Mouse (Mus musculus) E14TG2a.4 (cell line): ENCODE data around the gene Itpr1.
A peak's percentile ranks its signal among the peaks of the same experiment; 100 is the strongest.

Experiments
- H3K27me3 ChIP-seq: 2 replicates; pipeline ENCODE4 v1.6.1; 2014; ENCODE audit warnings: low read length, control low read depth; ENCODE audit not compliant: insufficient read depth
- H3K36me3 ChIP-seq: 2 replicates; pipeline ENCODE4 v1.6.1; 2014; ENCODE audit warnings: low read length, control low read depth; ENCODE audit not compliant: insufficient read depth
- H3K4me1 ChIP-seq: replicated peaks from 2 replicates; pipeline ENCODE4 v1.6.1; 2014; ENCODE audit warnings: low read depth, low read length, control low read depth
- H3K4me3 ChIP-seq: replicated peaks from 2 replicates; pipeline ENCODE4 v1.5.1; 2014; ENCODE audit warnings: mild to moderate bottlenecking, low read length
- H3K9me3 ChIP-seq: 2 replicates; pipeline ENCODE4 v1.6.1; 2014; ENCODE audit warnings: low read length, control low read depth
- CTCF ChIP-seq: conservative IDR thresholded peaks from 2 replicates; pipeline ENCODE4 v1.5.1; 2014; ENCODE audit warnings: low read length
- NANOG ChIP-seq: IDR thresholded peaks from 2 replicates; pipeline ENCODE4 v1.6.1; 2014; ENCODE audit warnings: borderline replicate concordance, low read length, mixed read lengths
- POU5F1 ChIP-seq: IDR thresholded peaks from 2 replicates; pipeline ENCODE4 v1.6.1; 2014; ENCODE audit warnings: low read length, borderline replicate concordance

Itpr1 gene

DNA sequence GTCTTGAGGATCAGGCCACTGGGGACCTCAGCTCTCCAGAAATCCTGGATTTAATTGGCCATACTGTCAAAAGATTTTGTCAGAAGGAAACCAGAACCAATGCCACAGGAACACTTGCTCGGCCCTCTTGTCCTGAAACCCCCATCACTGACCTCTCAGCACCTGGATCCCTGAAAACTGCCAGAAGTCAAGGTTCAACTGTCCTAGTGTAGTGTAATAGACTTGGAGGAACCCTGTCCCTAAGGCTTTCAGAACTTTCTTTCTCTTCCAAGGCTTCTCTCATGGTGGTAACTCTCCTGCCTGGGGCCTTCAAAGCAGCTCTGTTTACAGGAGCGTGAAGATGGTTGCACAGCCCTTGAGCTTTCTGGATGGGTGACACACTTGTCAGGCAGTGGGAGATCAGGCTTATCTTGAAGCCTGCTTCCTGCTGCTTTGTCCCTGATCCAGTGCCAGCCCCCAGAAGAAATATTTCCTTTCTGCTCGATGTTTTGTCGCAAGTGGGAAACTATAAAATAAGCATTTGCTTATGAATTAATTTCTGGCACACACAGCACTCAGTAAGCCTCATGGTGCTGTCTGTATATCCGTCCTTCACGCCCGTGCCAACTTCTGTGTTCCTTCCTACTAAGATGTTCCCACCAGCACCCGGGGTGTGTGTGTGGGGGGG is 234.4 kb downstream of the Itpr1 start:
- Histone ChIP-seq H3K4me1 (peaks cover 33% of the 10 kb centered on the region), H3K9me3 (peaks cover 4% of the 10 kb centered on the region; the same call in 1 of the 2 replicates), H3K4me3 (no peak overlapping the region), H3K27me3 (no peaks in the 10 kb centered on the region), H3K36me3 (peaks cover 31% of the 10 kb centered on the region)
- TF ChIP-seq NANOG (no peak), CTCF (no peak), POU5F1 (no peak)

- Histone ChIP-seq H3K9me3 (peaks cover 3% of the 10 kb centered on the region; the same call in 1 of the 2 replicates), H3K36me3 (peaks cover 28% of the 10 kb centered on the region), H3K4me3 (no peak overlapping the region), H3K27me3 (no peaks in the 10 kb centered on the region), H3K4me1 (peaks cover 40% of the 10 kb centered on the region)
- TF ChIP-seq CTCF, result no peak
- TF ChIP-seq NANOG, result no peak
- TF ChIP-seq POU5F1, result no peak
Measured at GRCm38 (mm10) chr6:108448016-108448735, 235.3 kb downstream of the Itpr1 start.

- H3K9me3 ChIP-seq, result no peaks in the 10 kb centered on the region
Measured at GRCm38 (mm10) chr6:108448864-108449263, 236.0 kb downstream of the Itpr1 start.

GRCm38 (mm10) chr6:108451536-108451935 is 238.6 kb downstream of the Itpr1 start:
- peaks cover 12% of the 10 kb centered on the region; the same call in 1 of the 2 replicates for H3K36me3 ChIP-seq
- H3K4me1 ChIP-seq, result peaks cover 71% of the 10 kb centered on the region
- no peak overlapping the region for H3K4me3 ChIP-seq
- TF ChIP-seq CTCF (no peak), NANOG (no peak), POU5F1 (no peak)
- H3K9me3 ChIP-seq, result no peaks in the 10 kb centered on the region
- H3K27me3 ChIP-seq, result no peaks in the 10 kb centered on the region

More at GRCm38 (mm10) chr6:108448864-108449263, 236.0 kb downstream of the Itpr1 start:
- H3K4me3 ChIP-seq, result no peak overlapping the region
- peaks cover 47% of the 10 kb centered on the region for H3K4me1 ChIP-seq
- H3K27me3 ChIP-seq, result no peaks in the 10 kb centered on the region
- no peak for TF ChIP-seq CTCF
- peak; percentile 68; the same call in 1 of the 2 replicates for TF ChIP-seq NANOG
- no peak for TF ChIP-seq POU5F1
- peaks cover 27% of the 10 kb centered on the region; the same call in 1 of the 2 replicates for H3K36me3 ChIP-seq

GRCm38 (mm10) chr6:108453618-108454017 is 240.7 kb downstream of the Itpr1 start:
- no peak for TF ChIP-seq NANOG
- TF ChIP-seq CTCF, result no peak
- no peaks in the 10 kb centered on the region for H3K9me3 ChIP-seq
- H3K4me1 ChIP-seq, result peaks cover 72% of the 10 kb centered on the region
- H3K27me3 ChIP-seq, result no peaks in the 10 kb centered on the region
- peaks cover 12% of the 10 kb centered on the region; the same call in 1 of the 2 replicates for H3K36me3 ChIP-seq
- H3K4me3 ChIP-seq, result no peak overlapping the region

- peaks cover 72% of the 10 kb centered on the region for H3K4me1 ChIP-seq
- no peaks in the 10 kb centered on the region for H3K27me3 ChIP-seq
Measured at GRCm38 (mm10) chr6:108454061-108454891, 241.4 kb downstream of the Itpr1 start.

DNA sequence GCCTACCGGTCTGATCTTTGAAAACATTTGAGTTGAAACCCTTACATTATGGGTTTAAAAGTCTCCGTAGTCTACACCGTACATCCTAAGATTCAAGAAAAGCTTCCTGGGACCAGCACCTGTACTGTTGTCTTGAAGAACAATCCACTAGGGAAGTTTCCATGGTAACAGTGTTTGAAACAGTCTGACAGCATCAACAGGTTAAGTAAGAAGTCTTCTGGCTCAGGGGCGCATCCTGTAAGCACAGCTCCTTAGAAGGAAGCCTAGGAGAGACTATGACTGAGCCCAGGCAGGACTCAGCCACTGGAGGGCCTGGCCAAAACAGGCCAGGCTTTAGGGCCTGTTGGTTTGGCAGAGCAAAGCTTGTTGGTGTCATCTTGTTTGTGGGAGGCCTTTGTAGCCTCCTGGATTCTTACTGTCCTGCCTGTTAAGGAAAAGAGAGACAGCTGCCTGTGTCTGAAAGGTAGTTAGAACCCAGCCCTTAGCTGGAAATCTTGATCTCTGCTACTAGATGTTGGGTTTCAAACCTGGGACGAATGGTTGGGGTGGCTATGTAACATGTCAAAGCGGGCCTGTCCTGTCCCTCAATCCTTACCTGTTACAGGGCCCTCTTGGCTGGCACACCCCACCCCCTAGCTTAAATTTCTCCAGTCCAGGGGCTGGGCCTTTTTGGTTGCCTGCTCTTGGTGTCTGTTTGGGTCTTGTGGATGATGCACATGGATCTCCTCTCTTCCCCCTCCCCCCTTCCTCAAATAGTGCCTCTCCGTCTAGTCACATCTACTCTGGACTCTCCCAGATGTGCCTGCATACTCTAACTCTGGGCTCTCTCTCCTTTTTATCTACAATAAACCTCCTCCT is 242.3 kb downstream of the Itpr1 start:
- TF ChIP-seq POU5F1 (no peak), CTCF (no peak), NANOG (no peak)

More at GRCm38 (mm10) chr6:108454061-108454891, 241.4 kb downstream of the Itpr1 start:
- Histone ChIP-seq H3K4me3 (no peak overlapping the region), H3K36me3 (peaks cover 12% of the 10 kb centered on the region; the same call in 1 of the 2 replicates), H3K9me3 (no peaks in the 10 kb centered on the region)
- TF ChIP-seq POU5F1 (no peak), CTCF (no peak), NANOG (no peak)

More for the DNA sequence above, 242.3 kb downstream of the Itpr1 start:
- H3K27me3 ChIP-seq, result no peaks in the 10 kb centered on the region
- H3K4me1 ChIP-seq, result peaks cover 74% of the 10 kb centered on the region
- peak overlapping the region; percentile 56 for H3K4me3 ChIP-seq
- H3K36me3 ChIP-seq, result peaks cover 9% of the 10 kb centered on the region; the same call in 1 of the 2 replicates
- no peaks in the 10 kb centered on the region for H3K9me3 ChIP-seq
